Mouse (Mus musculus) megakaryocyte, embryonic 14.5 days (primary cell): ENCODE measurements around the gene Timp3.

Experiments
- FLI1 ChIP-seq: IDR thresholded peaks from 2 replicates; pipeline ENCODE4 v1.6.1; 2012; ENCODE audit warnings: low read length, inconsistent platforms, mixed read lengths
- GATA1 ChIP-seq: IDR thresholded peaks from 3 replicates; pipeline ENCODE4 v1.6.1; 2012; ENCODE audit warnings: mixed read lengths, low read length, inconsistent platforms, borderline replicate concordance

- TF ChIP-seq GATA1 (no peak), FLI1 (no peak)
Observed at GRCm38 (mm10) chr10:86359208-86359607, 59.0 kb downstream of the Timp3 start.
